Mouse (Mus musculus): ENCODE data around the gene Uqcc2.

Gene Uqcc2

GRCm38 (mm10) chr17:27133551-27134141 is at the start of gene Uqcc2:
Uqcc2 (minus strand) TSS chr17:27133916.
- DNase-seq (ENCODE audit: low read depth, low spot score): peak; percentile 93

- DNase-seq (ENCODE audit: low read depth, low spot score): no peak
Measured at GRCm38 (mm10) chr17:27182401-27182800, 48.7 kb upstream of the Uqcc2 start.

GRCm38 (mm10) chr17:27181666-27182065 is 48.0 kb upstream of the Uqcc2 start:
- DNase-seq (ENCODE audit: low read depth, low spot score): no peak

- peak; percentile 53 for DNase-seq (ENCODE audit: low read depth, low spot score)
Measured at GRCm38 (mm10) chr17:27179681-27180280, 46.1 kb upstream of the Uqcc2 start.

GRCm38 (mm10) chr17:27178427-27179177 is 44.9 kb upstream of the Uqcc2 start:
- peak; percentile 94 for DNase-seq (ENCODE audit: low read depth, low spot score)

- DNase-seq (ENCODE audit: low read depth, low spot score): peak; percentile 97
Measured at GRCm38 (mm10) chr17:27178019-27178418, 44.3 kb upstream of the Uqcc2 start.

GRCm38 (mm10) chr17:27176754-27177153 is 43.0 kb upstream of the Uqcc2 start:
- DNase-seq (ENCODE audit: low read depth, low spot score): no peak

GRCm38 (mm10) chr17:27176287-27176686 is 42.6 kb upstream of the Uqcc2 start:
- no peak for DNase-seq (ENCODE audit: low read depth, low spot score)

GRCm38 (mm10) chr17:27175196-27175874 is 41.6 kb upstream of the Uqcc2 start:
- DNase-seq (ENCODE audit: low read depth, low spot score): no peak

GRCm38 (mm10) chr17:27173715-27174114 is 40.0 kb upstream of the Uqcc2 start:
- DNase-seq (ENCODE audit: low read depth, low spot score): no peak

GRCm38 (mm10) chr17:27172459-27172858 is 38.7 kb upstream of the Uqcc2 start:
- no peak for DNase-seq (ENCODE audit: low read depth, low spot score)

- DNase-seq (ENCODE audit: low read depth, low spot score): no peak
Measured at GRCm38 (mm10) chr17:27171121-27171520, 37.4 kb upstream of the Uqcc2 start.

- no peak for DNase-seq (ENCODE audit: low read depth, low spot score)
Measured at GRCm38 (mm10) chr17:27169952-27170695, 36.4 kb upstream of the Uqcc2 start.

- no peak for DNase-seq (ENCODE audit: low read depth, low spot score)
Measured at GRCm38 (mm10) chr17:27168569-27168968, 34.9 kb upstream of the Uqcc2 start.

- DNase-seq (ENCODE audit: low read depth, low spot score): no peak
Measured at GRCm38 (mm10) chr17:27167545-27167944, 33.8 kb upstream of the Uqcc2 start, which contains the start of gene Ip6k3. Ip6k3 (minus strand) TSS chr17:27167795.

- no peak for DNase-seq (ENCODE audit: low read depth, low spot score)
Measured at GRCm38 (mm10) chr17:27166901-27167300, 33.2 kb upstream of the Uqcc2 start.

- DNase-seq (ENCODE audit: low read depth, low spot score): peak; percentile 54
Measured at GRCm38 (mm10) chr17:27165054-27165773, 31.5 kb upstream of the Uqcc2 start.

GRCm38 (mm10) chr17:27160905-27161304 is 27.2 kb upstream of the Uqcc2 start:
- no peak for DNase-seq (ENCODE audit: low read depth, low spot score)

- no peak for DNase-seq (ENCODE audit: low read depth, low spot score)
Measured at GRCm38 (mm10) chr17:27159169-27159568, 25.5 kb upstream of the Uqcc2 start.

- no peak for DNase-seq (ENCODE audit: low read depth, low spot score)
Measured at GRCm38 (mm10) chr17:27158439-27158838, 24.7 kb upstream of the Uqcc2 start.

GRCm38 (mm10) chr17:27155752-27156151 is 22.0 kb upstream of the Uqcc2 start:
- DNase-seq (ENCODE audit: low read depth, low spot score): no peak

Measured in R1 (cell line).